Mouse (Mus musculus): ENCODE measurements around the gene Arfrp1.
A peak's percentile ranks its signal among the peaks of the same experiment; 100 is the strongest.

The Arfrp1 gene

GRCm38 (mm10) chr2:181378701-181379100 is 13.5 kb upstream of the Arfrp1 start:
- no peak for DNase-seq (ENCODE audit: inconsistent age in 2 of 2, low spot score in 1 of 2)

- DNase-seq (ENCODE audit: inconsistent age in 2 of 2, low spot score in 1 of 2) = no peak
Observed at GRCm38 (mm10) chr2:181377230-181377629, 12.0 kb upstream of the Arfrp1 start.

- DNase-seq (ENCODE audit: inconsistent age in 2 of 2, low spot score in 1 of 2) = peak in 1 of 2 experiments; percentile 63
Observed at GRCm38 (mm10) chr2:181375787-181376186, 10.6 kb upstream of the Arfrp1 start.

- no peak for DNase-seq (ENCODE audit: inconsistent age in 2 of 2, low spot score in 1 of 2)
Observed at GRCm38 (mm10) chr2:181370001-181370400, 4.8 kb upstream of the Arfrp1 start.

- no peak for DNase-seq (ENCODE audit: inconsistent age in 2 of 2, low spot score in 1 of 2)
Observed at GRCm38 (mm10) chr2:181365655-181366075, 461 bp upstream of the Arfrp1 start.

GRCm38 (mm10) chr2:181364487-181364859 is 731 bp downstream of the Arfrp1 start:
- DNase-seq (ENCODE audit: inconsistent age in 2 of 2, low spot score in 1 of 2) = no peak

GRCm38 (mm10) chr2:181363946-181364345 is 1.3 kb downstream of the Arfrp1 start:
- no peak for DNase-seq (ENCODE audit: inconsistent age in 2 of 2, low spot score in 1 of 2)

GRCm38 (mm10) chr2:181356780-181357179 is 8.4 kb downstream of the Arfrp1 start:
- no peak for DNase-seq (ENCODE audit: inconsistent age in 2 of 2, low spot score in 1 of 2)

GRCm38 (mm10) chr2:181342766-181343165 is 22.4 kb downstream of the Arfrp1 start:
- DNase-seq (ENCODE audit: inconsistent age in 2 of 2, low spot score in 1 of 2) = no peak

- DNase-seq (ENCODE audit: inconsistent age in 2 of 2, low spot score in 1 of 2) = no peak
Observed at GRCm38 (mm10) chr2:181340426-181340825, 24.8 kb downstream of the Arfrp1 start.

GRCm38 (mm10) chr2:181334023-181334422 is 31.2 kb downstream of the Arfrp1 start:
- peak; percentile 55 to 89 for DNase-seq (ENCODE audit: inconsistent age in 2 of 2, low spot score in 1 of 2)

- no peak for DNase-seq (ENCODE audit: inconsistent age in 2 of 2, low spot score in 1 of 2)
Observed at GRCm38 (mm10) chr2:181332542-181332941, 32.7 kb downstream of the Arfrp1 start.

GRCm38 (mm10) chr2:181326098-181326497 is 39.1 kb downstream of the Arfrp1 start:
- peak; percentile 46 to 84 for DNase-seq (ENCODE audit: inconsistent age in 2 of 2, low spot score in 1 of 2)

GRCm38 (mm10) chr2:181322136-181322535 is 43.1 kb downstream of the Arfrp1 start:
- DNase-seq (ENCODE audit: inconsistent age in 2 of 2, low spot score in 1 of 2) = no peak

- DNase-seq (ENCODE audit: inconsistent age in 2 of 2, low spot score in 1 of 2) = no peak
Observed at GRCm38 (mm10) chr2:181320103-181320499, 45.1 kb downstream of the Arfrp1 start.

- peak; percentile 83 to 95 for DNase-seq (ENCODE audit: inconsistent age in 2 of 2, low spot score in 1 of 2)
Observed at GRCm38 (mm10) chr2:181319248-181320102, 45.7 kb downstream of the Arfrp1 start, which contains the start of gene Rtel1. TSS of gene Rtel1 (plus strand) at chr2:181319739.

GRCm38 (mm10) chr2:181314080-181314810 is 51.0 kb downstream of the Arfrp1 start, which contains the start of gene Stmn3:
TSS of gene Stmn3 (minus strand) at chr2:181314500.
- peak; percentile 49 to 77 for DNase-seq (ENCODE audit: inconsistent age in 2 of 2, low spot score in 1 of 2)

- DNase-seq (ENCODE audit: inconsistent age in 2 of 2, low spot score in 1 of 2) = peak in 1 of 2 experiments; percentile 29
Observed at GRCm38 (mm10) chr2:181313344-181314079, 51.7 kb downstream of the Arfrp1 start.

GRCm38 (mm10) chr2:181313006-181313343 is 52.2 kb downstream of the Arfrp1 start:
- DNase-seq (ENCODE audit: inconsistent age in 2 of 2, low spot score in 1 of 2) = no peak

GRCm38 (mm10) chr2:181312435-181312834 is 52.8 kb downstream of the Arfrp1 start:
- DNase-seq (ENCODE audit: inconsistent age in 2 of 2, low spot score in 1 of 2) = no peak
